Mouse (Mus musculus): ENCODE data around the gene Taf1c. TPM values are rescaled to one million over a fixed set of nuclear protein-coding genes. Genes with fewer than 3 reads are reported as not detected.
A peak's percentile ranks its signal among the peaks of the same experiment; 100 is the strongest.

The Taf1c gene
- polyA plus RNA-seq, 1 experiment from 2014 or later: 18.8 TPM

DNA sequence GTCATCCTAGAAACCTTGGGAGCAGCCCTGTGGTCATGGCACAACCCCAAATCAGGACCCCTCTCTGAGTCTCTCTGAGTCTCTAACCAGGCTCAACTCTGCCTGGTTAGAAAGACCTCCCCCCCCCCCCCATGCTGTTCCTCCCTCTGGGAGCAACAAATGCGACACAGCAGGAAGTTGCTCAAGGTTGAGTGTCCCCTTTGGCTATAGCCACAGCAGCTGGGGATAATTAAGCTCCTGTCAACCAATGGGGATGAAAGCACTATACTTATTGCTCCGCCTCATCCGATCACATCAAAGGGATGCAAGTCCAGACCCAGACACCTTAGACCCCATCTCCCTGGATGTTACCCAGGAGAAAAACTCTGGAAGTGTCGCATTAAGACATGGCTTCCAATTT lies 17.5 kb upstream of the Taf1c start:
- H3K4me2 ChIP-seq (replicated peaks): no peak overlapping the region
- no peak overlapping the region for H3K4me3 ChIP-seq
- H3K36me3 ChIP-seq: no peaks in the 10 kb centered on the region
- no peaks in the 10 kb centered on the region for H3K9me3 ChIP-seq
- H3K27me3 ChIP-seq: no peaks in the 10 kb centered on the region
- no peak overlapping the region for H3K27ac ChIP-seq (replicated peaks)
- no peak for ATAC-seq (replicated peaks)
- WGBS: 52% methylated on average over 4 of the region's 4 CpGs
- H3K9ac ChIP-seq (replicated peaks): no peak overlapping the region
- H3K4me1 ChIP-seq: no peaks in the 10 kb centered on the region

GRCm38 (mm10) chr8:119620848-119621465 lies 15.9 kb upstream of the Taf1c start:
- Histone ChIP-seq H3K4me3 (no peak overlapping the region), H3K27me3 (no peaks in the 10 kb centered on the region)
- WGBS: 89% methylated on average over 14 of the region's 14 CpGs

DNA sequence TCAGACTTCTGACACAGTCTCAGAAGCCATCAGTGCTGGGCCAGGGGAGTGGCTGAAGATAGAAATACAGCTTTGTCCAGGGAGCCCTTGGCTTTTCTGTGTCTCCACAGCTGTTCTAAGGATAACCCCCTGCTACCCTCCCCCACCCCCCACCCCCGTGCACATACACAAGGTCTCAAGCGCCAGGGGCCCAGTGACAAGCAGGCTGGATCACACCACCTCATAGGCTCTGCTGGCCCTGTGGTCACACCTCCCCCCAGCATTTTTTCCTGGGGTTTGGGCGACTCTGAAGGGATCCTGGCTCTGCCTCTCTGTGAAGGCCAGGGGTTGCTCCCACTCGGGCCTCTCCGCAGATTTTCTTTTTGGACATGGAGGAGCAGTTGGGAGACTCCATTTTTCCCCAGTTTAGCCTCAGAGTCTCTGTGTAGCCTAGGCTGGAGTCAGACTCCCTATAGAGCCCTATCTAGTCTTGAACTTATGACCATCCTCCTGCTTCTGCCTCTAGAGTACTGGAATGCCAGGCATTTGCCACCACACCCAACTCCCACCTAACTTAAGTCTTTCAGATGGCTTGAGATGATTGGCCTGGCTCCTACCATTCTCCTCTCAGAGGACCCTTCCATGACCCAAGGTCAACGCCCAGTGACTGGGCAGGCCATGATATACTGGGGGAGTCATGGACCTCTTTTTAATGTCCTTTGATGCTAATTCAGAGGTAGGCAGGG lies 15.3 kb upstream of the Taf1c start:
- H3K27me3 ChIP-seq: no peaks in the 10 kb centered on the region
- no peaks in the 10 kb centered on the region for H3K9me3 ChIP-seq
- no peaks in the 10 kb centered on the region for H3K36me3 ChIP-seq
- no peaks in the 10 kb centered on the region for H3K4me1 ChIP-seq
- WGBS: 79% methylated on average over 6 of the region's 6 CpGs
- H3K9ac ChIP-seq (replicated peaks): no peak overlapping the region
- no peak overlapping the region for H3K27ac ChIP-seq (replicated peaks)
- no peak overlapping the region for H3K4me2 ChIP-seq (replicated peaks)
- ATAC-seq (replicated peaks): no peak
- H3K4me3 ChIP-seq: no peak overlapping the region

More at GRCm38 (mm10) chr8:119620848-119621465, 15.9 kb upstream of the Taf1c start:
- Histone ChIP-seq H3K27ac (replicated peaks) (no peak overlapping the region), H3K4me2 (replicated peaks) (no peak overlapping the region), H3K36me3 (no peaks in the 10 kb centered on the region), H3K9ac (replicated peaks) (no peak overlapping the region), H3K4me1 (no peaks in the 10 kb centered on the region), H3K9me3 (no peaks in the 10 kb centered on the region)
- no peak for ATAC-seq (replicated peaks)

- no peaks in the 10 kb centered on the region for H3K4me1 ChIP-seq
- H3K9me3 ChIP-seq: no peaks in the 10 kb centered on the region
- no peak for ATAC-seq (replicated peaks)
- H3K27me3 ChIP-seq: no peaks in the 10 kb centered on the region
- WGBS: 70% methylated on average over 5 of the region's 5 CpGs
- H3K36me3 ChIP-seq: no peaks in the 10 kb centered on the region
- H3K27ac ChIP-seq (replicated peaks): no peak overlapping the region
- H3K4me3 ChIP-seq: no peak overlapping the region
- no peak overlapping the region for H3K4me2 ChIP-seq (replicated peaks)
- H3K9ac ChIP-seq (replicated peaks): no peak overlapping the region
Measured at GRCm38 (mm10) chr8:119618887-119619286, 13.9 kb upstream of the Taf1c start.

GRCm38 (mm10) chr8:119617586-119617985 lies 12.6 kb upstream of the Taf1c start:
- Histone ChIP-seq H3K27me3 (no peaks in the 10 kb centered on the region), H3K36me3 (no peaks in the 10 kb centered on the region), H3K4me3 (no peak overlapping the region), H3K4me2 (replicated peaks) (no peak overlapping the region), H3K9ac (replicated peaks) (no peak overlapping the region), H3K4me1 (no peaks in the 10 kb centered on the region), H3K9me3 (no peaks in the 10 kb centered on the region), H3K27ac (replicated peaks) (no peak overlapping the region)
- ATAC-seq (replicated peaks): no peak
- 87% methylated on average over 5 of the region's 5 CpGs for WGBS

GRCm38 (mm10) chr8:119616811-119617210 lies 11.8 kb upstream of the Taf1c start:
- no peak for ATAC-seq (replicated peaks)

GRCm38 (mm10) chr8:119616358-119616757 lies 11.3 kb upstream of the Taf1c start:
- Histone ChIP-seq H3K9ac (replicated peaks) (no peak overlapping the region), H3K4me1 (no peaks in the 10 kb centered on the region), H3K4me2 (replicated peaks) (no peak overlapping the region), H3K4me3 (no peak overlapping the region), H3K36me3 (no peaks in the 10 kb centered on the region), H3K27ac (replicated peaks) (no peak overlapping the region), H3K9me3 (no peaks in the 10 kb centered on the region), H3K27me3 (no peaks in the 10 kb centered on the region)
- no peak for ATAC-seq (replicated peaks)
- WGBS: 66% methylated on average over 6 of the region's 7 CpGs

More at GRCm38 (mm10) chr8:119616811-119617210, 11.8 kb upstream of the Taf1c start:
- Histone ChIP-seq H3K4me1 (no peaks in the 10 kb centered on the region), H3K36me3 (no peaks in the 10 kb centered on the region), H3K27me3 (no peaks in the 10 kb centered on the region), H3K9me3 (no peaks in the 10 kb centered on the region), H3K27ac (replicated peaks) (no peak overlapping the region), H3K4me3 (no peak overlapping the region), H3K9ac (replicated peaks) (no peak overlapping the region), H3K4me2 (replicated peaks) (no peak overlapping the region)
- WGBS: 88% methylated on average over 4 of the region's 4 CpGs

- Histone ChIP-seq H3K4me2 (replicated peaks) (no peak overlapping the region), H3K4me1 (no peaks in the 10 kb centered on the region), H3K27ac (replicated peaks) (no peak overlapping the region), H3K9me3 (no peaks in the 10 kb centered on the region), H3K27me3 (no peaks in the 10 kb centered on the region), H3K4me3 (no peak overlapping the region), H3K36me3 (no peaks in the 10 kb centered on the region), H3K9ac (replicated peaks) (no peak overlapping the region)
- ATAC-seq (replicated peaks): no peak
- 82% methylated on average over 14 of the region's 14 CpGs for WGBS
Measured at GRCm38 (mm10) chr8:119615096-119615495, 10.1 kb upstream of the Taf1c start.

- H3K9ac ChIP-seq (replicated peaks): no peak within 1 kb of the TSS
- no peaks in the 10 kb centered on the region for H3K27me3 ChIP-seq
- H3K4me2 ChIP-seq (replicated peaks): no peak within 1 kb of the TSS
- ATAC-seq (replicated peaks): no peak
- 85% methylated on average over 26 of the region's 26 CpGs for WGBS
- H3K9me3 ChIP-seq: no peaks in the 10 kb centered on the region
- no peaks in the 10 kb centered on the region for H3K36me3 ChIP-seq
- no peaks in the 10 kb centered on the region for H3K4me1 ChIP-seq
- no peak within 1 kb of the TSS for H3K4me3 ChIP-seq
- H3K27ac ChIP-seq (replicated peaks): no peak within 1 kb of the TSS
Measured at GRCm38 (mm10) chr8:119612471-119612870, 7.4 kb upstream of the Taf1c start, which contains the start of gene Adad2. Gene Adad2 (plus strand): TSS chr8:119612747.

GRCm38 (mm10) chr8:119606224-119606623 lies 1.2 kb upstream of the Taf1c start:
- Histone ChIP-seq H3K9me3 (no peaks in the 10 kb centered on the region), H3K4me1 (peaks cover 15% of the 10 kb centered on the region), H3K9ac (replicated peaks) (no peak overlapping the region), H3K4me3 (no peak overlapping the region), H3K4me2 (replicated peaks) (no peak overlapping the region), H3K27me3 (no peaks in the 10 kb centered on the region), H3K36me3 (peaks cover 14% of the 10 kb centered on the region), H3K27ac (replicated peaks) (no peak overlapping the region)
- WGBS: 85% methylated on average over 2 of the region's 2 CpGs
- no peak for ATAC-seq (replicated peaks)

DNA sequence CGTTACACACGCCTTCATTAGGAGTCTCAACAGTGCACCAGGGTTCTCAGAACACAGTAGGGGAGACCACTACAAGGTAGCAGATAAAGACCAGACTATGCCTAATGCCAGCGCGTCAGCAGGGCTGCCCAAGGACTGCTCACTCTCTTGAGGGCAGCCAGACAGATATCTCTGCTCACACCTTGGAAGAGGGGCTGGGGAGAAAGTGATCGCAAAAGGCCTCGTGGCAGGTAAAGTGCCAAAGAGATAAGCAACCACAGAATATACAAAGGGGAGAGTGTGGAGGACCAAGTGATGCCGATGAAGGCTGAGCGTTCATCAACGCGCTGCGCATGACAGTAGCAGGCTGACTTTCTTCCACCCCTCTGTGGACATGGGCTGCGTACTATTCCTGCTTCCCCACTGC lies 621 bp downstream of the Taf1c start:
- peak overlapping the region; percentile 92 for H3K4me3 ChIP-seq
- WGBS: 39% methylated on average over 12 of the region's 12 CpGs
- peaks cover 15% of the 10 kb centered on the region for H3K4me1 ChIP-seq
- no peak for ATAC-seq (replicated peaks)
- peaks cover 28% of the 10 kb centered on the region for H3K36me3 ChIP-seq
- H3K9me3 ChIP-seq: no peaks in the 10 kb centered on the region
- no peaks in the 10 kb centered on the region for H3K27me3 ChIP-seq
- H3K9ac ChIP-seq (replicated peaks): peak overlapping the region; percentile 74
- peak overlapping the region; percentile 85 for H3K4me2 ChIP-seq (replicated peaks)
- 0 out of 2 replicates have a peak overlapping the region, but pooled peaks have one; percentile 60 for H3K27ac ChIP-seq (replicated peaks)

- Histone ChIP-seq H3K4me3 (peak overlapping the region; percentile 92), H3K4me2 (replicated peaks) (peak overlapping the region; percentile 85), H3K36me3 (peaks cover 34% of the 10 kb centered on the region), H3K27me3 (no peaks in the 10 kb centered on the region), H3K27ac (replicated peaks) (no peak overlapping the region), H3K9ac (replicated peaks) (peak overlapping the region; percentile 74), H3K4me1 (peaks cover 15% of the 10 kb centered on the region), H3K9me3 (no peaks in the 10 kb centered on the region)
- ATAC-seq (replicated peaks): no peak
- 88% methylated on average over 4 of the region's 4 CpGs for WGBS
Measured at GRCm38 (mm10) chr8:119603771-119604170, 1.3 kb downstream of the Taf1c start.
